In the genomic region with DNA sequence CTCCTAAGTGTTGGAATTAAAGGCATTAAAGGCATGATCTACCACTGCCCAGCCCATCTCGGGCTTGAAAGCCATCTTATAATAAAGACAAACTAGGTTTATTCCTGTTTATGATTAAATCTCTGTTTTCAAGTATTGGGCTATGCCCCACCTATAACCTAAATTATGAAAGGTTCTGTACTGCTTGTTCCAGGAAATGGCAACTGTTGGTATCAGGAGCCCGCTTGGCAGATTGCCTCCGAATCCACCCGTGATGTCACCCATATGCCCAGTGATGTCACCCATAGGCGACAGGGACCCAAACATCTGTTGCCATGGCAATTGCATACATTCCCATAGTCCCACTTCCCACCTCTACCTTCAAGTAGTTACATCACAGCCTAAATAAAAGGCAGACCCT, we compare ENCODE assay signal across 25 mouse cellular contexts.
"Had no signal": no experiment of that assay in that cellular context is flagged by ENCODE, and none has a peak within 500 bp of the region (broad histone marks: within the 10 kb centered on the region; RNA-seq: fewer than 3 reads in every experiment).

No protein-coding gene starts in this region.

- H3K9me3 ChIP-seq: heart, embryonic 13.5 days; heart, embryonic 15.5 days; hindbrain, embryonic 13.5 days; hindbrain, embryonic 15.5 days; kidney, embryonic 15.5 days; limb, embryonic 10.5 days; limb, embryonic 12.5 days had no signal

- H3K9ac ChIP-seq: heart, embryonic 13.5 days; heart, embryonic 15.5 days; hindbrain, embryonic 13.5 days; hindbrain, embryonic 15.5 days; kidney, embryonic 15.5 days; limb, embryonic 12.5 days had no signal

- ATAC-seq: hindbrain, postnatal 0 days; intestine, embryonic 16.5 days had no signal

- DNase-seq: gastrocnemius, postnatal 14 days; gastrocnemius, postnatal 36 days; heart, adult 11 months; heart, adult 2 months; heart, postnatal 14 days; heart, postnatal 36 days; kidney, adult 11 months; kidney, adult 2 months; kidney, adult 9 months; kidney, postnatal 10 days; kidney, postnatal 25 days; kidney, postnatal 4 days; liver had no signal

- H3K4me1 ChIP-seq: hindbrain, embryonic 13.5 days; hindbrain, embryonic 15.5 days had no signal

- H3K27ac ChIP-seq: heart, adult 2 months; heart, embryonic 13.5 days; heart, embryonic 15.5 days; hindbrain, embryonic 13.5 days; hindbrain, embryonic 15.5 days; hindbrain, postnatal 0 days; kidney, embryonic 15.5 days; layer of hippocampus, adult 2 months; left cerebral cortex, adult 2 months; limb, embryonic 10.5 days; limb, embryonic 12.5 days had no signal

- H3K36me3 ChIP-seq: heart, embryonic 13.5 days; heart, embryonic 15.5 days; hindbrain, embryonic 13.5 days; hindbrain, embryonic 15.5 days; kidney, embryonic 15.5 days; limb, embryonic 10.5 days; limb, embryonic 12.5 days had no signal

- H3K4me3 ChIP-seq: heart, adult 2 months; heart, embryonic 13.5 days; heart, embryonic 15.5 days; hindbrain, embryonic 13.5 days; hindbrain, embryonic 15.5 days; kidney, embryonic 15.5 days; layer of hippocampus, adult 2 months; left cerebral cortex, adult 2 months; limb, embryonic 10.5 days; limb, embryonic 12.5 days had no signal

- H3K4me2 ChIP-seq: heart, embryonic 11.5 days; heart, embryonic 13.5 days; heart, embryonic 15.5 days; hindbrain, embryonic 13.5 days; hindbrain, embryonic 15.5 days; kidney, embryonic 15.5 days; limb, embryonic 12.5 days had no signal

- H3K27me3 ChIP-seq: heart, embryonic 13.5 days; heart, embryonic 15.5 days; hindbrain, embryonic 13.5 days; hindbrain, embryonic 15.5 days; kidney, embryonic 15.5 days; limb, embryonic 12.5 days had no signal
